Mouse (Mus musculus): Measurements from ENCODE around the gene B4galnt3.

Gene B4galnt3

GRCm38 (mm10) chr6:120274181-120274580 lies 20.2 kb downstream of the B4galnt3 start:
- no peak for DNase-seq

GRCm38 (mm10) chr6:120264151-120264550 lies 30.2 kb downstream of the B4galnt3 start:
- no peak for DNase-seq

GRCm38 (mm10) chr6:120263608-120264007 lies 30.8 kb downstream of the B4galnt3 start:
- peak; percentile 51 to 58 for DNase-seq

DNA sequence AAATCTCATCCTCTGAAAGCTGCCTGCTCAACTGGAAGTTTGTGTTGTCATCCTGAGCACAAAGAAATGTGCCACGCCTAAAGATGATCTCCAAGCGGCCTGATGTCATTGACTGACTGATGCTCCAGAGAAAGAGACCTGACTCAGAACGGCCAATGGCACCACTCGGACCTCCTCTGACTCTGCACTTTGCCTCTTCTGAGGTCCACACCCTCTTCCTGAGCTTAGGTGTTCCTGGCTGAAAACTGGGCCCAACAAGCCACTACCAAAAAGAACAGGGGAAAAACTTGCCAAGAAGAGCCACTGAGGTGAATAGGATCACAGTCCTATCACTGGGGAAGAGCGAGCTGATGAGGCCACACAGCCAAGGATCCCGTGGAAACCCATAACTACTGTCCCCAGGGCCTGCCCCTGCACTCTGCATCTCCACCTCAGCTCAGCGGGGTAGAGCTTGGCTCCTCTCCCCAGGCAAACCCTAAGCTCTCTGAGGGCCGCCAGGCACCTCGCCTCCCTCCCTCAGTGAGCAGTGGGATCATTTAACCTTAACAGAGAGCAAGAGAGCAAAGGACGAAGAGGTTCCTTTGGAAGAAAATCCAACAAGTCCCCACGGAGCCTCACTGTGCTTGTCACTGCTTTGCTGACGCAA lies 31.4 kb downstream of the B4galnt3 start:
- DNase-seq, result peak; percentile 44 to 48

GRCm38 (mm10) chr6:120259481-120259880 lies 34.9 kb downstream of the B4galnt3 start:
- DNase-seq, result no peak

DNA sequence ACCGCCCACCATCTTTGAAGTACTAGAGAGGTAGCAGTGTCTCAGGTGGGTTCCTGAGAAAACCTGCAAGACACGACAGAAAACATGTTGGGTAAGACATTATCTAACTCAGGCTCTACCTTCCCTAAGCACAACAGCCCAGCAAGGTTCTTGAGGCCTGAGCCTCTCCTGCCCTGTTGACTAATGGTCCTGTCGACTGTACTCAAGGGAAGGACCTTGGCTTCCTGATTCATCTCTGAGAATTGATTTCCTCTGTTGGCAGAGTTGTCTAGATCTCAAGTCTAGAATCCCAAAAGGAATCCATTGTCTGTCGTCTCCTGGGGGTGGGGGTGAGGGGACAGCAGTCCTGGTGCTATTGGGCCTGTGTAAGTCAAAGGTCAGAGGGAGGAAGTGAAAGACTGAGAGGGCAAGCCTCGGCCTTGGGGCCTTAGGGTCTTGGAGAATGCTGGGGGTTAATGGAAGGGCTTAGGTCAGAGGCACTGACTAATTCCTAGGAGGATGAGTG lies 37.9 kb downstream of the B4galnt3 start:
- no peak for DNase-seq

GRCm38 (mm10) chr6:120255701-120256100 lies 38.7 kb downstream of the B4galnt3 start:
- DNase-seq, result peak in 1 of 2 experiments; percentile 23

- DNase-seq, result peak; percentile 36 to 41
Observed at GRCm38 (mm10) chr6:120255144-120255543, 39.2 kb downstream of the B4galnt3 start.

GRCm38 (mm10) chr6:120254640-120255039 lies 39.7 kb downstream of the B4galnt3 start:
- peak; percentile 72 to 77 for DNase-seq

DNA sequence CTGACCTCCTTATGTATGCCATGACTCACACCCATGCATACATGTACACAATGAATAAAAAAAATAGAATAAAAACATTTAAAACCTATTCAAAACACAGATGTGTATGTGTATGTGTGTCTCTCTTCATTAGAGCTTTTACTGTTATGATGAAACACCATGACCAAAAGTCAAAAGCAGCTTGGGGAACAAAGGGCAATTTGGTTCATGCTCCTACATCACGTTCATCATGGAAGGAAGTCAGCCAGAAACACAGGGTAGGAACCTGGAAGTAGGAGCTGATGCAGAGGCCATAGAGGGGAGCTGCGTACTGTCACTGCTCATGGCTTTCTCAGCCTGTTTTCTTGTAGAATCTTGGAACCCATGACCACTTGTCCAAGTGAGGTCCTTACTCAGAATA lies 41.6 kb downstream of the B4galnt3 start:
- DNase-seq, result no peak

GRCm38 (mm10) chr6:120251010-120251409 lies 43.3 kb downstream of the B4galnt3 start:
- DNase-seq, result peak; percentile 49 to 67

GRCm38 (mm10) chr6:120249831-120250230 lies 44.5 kb downstream of the B4galnt3 start:
- DNase-seq, result peak; percentile 64 to 67

GRCm38 (mm10) chr6:120246676-120247075 lies 47.7 kb downstream of the B4galnt3 start:
- no peak for DNase-seq

DNA sequence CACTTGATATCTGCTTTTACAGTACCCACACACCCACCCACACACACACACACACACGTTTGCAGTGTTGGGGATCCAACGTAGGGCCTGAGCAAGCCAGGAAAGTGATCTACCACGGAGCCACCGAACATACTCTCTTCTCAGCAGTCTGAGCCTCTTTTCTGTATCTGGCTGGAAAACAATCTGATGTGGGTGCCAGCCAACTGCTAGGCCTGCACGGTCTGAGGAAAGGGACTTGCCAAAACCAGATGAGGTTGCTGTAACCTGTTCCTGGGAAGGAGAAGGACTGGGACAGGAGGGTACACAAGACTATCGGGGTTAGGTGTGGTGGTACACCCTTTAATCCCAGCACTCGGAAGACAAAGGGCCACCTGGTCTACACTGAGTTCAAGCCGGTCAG lies 51.1 kb downstream of the B4galnt3 start:
- peak; percentile 35 to 44 for DNase-seq

- peak in 1 of 2 experiments; percentile 37 for DNase-seq
Observed at GRCm38 (mm10) chr6:120242530-120242929, 51.8 kb downstream of the B4galnt3 start.

DNA sequence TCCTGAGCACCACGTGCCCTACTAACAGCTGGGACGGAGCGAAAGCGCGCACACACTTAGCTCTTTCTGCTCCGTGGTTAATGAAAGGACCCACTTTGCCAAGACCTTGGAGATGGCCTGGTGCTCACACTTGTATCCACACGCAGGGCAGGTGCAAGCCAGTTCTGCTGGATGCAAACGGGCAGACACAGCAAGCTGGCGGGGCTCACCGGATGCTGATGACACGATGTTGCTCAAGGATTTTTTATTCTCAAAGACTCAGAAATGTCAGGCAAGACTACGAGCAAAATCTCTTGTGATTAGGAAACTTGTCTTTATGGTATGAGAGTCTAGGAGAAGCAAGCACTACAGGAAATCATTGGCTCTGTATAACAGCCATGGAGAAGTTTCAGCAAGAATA lies 52.9 kb downstream of the B4galnt3 start:
- no peak for DNase-seq

- DNase-seq, result peak; percentile 29 to 61
Observed at GRCm38 (mm10) chr6:120240461-120240860, 53.9 kb downstream of the B4galnt3 start.

DNA sequence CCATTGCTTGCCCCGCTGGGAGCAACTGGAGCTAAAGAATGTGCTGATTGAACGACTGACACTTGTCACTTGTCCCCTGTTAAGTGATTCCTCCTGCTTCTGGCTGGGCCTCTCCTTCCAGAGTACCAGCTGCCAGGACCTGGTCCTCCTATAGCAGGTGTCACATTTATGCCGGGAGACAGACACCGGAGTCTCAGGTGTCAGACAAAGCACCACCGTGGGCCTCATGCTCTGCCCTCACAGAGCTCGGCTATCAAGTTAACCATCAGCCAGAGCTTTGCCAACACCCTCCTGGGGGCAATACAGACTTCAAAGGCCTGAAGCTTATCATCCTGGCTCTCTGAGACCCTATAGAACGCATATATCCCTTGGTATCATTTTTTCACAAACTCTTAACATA lies 58.5 kb downstream of the B4galnt3 start:
- peak in 1 of 2 experiments; percentile 16 for DNase-seq

DNA sequence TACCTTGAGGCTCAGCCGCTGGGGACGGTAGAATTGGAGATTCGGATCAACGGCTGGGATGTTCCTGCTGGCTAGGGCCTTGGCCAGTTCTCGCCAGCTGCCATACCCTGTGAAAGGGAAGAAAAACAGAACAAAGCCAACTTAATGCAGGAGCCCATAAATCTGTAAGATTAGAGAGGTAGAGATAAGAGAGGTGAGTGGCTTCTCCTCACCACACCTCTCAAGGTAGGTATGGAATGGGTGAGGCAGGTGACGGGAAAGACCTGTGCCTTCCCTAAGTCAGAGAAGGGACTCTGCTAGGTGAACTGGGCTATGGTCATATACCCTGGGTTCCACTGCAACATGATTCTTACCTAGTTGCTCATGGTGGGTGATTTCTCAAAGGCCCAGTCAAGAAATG lies 61.5 kb downstream of the B4galnt3 start:
- no peak for DNase-seq

DNA sequence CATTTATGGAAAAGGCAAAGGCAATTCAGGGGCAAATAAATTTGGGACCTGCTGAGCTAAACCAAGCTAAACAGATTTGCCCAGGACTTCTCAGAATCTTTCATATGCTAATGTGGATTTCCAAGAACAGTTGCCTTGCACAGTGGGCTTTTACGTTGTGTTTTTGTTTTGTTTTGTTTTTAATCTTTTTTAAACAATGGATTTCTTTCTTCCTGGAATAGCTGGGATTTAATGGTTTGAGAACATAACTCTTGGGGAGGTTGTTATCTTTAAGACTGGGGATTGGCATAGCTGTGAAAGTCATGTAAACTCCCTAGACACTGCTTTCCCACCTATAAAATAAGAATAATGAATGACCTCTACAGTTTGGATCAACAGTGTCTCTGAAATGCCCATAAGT lies 63.9 kb downstream of the B4galnt3 start:
- no peak for DNase-seq

DNA sequence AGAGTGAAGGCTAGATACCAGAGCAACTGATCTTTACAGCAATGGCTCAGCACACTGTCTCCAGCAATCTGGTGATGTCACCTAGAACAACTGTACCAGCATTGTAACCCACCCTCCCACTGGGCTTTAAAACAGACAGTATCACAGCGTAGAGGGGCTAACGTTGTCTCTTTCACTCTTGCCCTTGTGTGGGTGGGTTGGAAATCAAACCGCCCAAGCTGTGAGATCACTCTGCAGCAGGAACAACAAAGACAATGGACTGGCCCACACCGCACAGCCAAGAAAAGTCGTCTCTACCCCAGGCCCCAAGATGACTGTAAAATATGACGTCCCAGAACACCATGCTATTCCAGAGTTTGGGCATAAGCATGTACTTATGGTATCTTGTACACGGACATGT lies 64.6 kb downstream of the B4galnt3 start:
- DNase-seq, result no peak

GRCm38 (mm10) chr6:120227068-120227467 lies 67.3 kb downstream of the B4galnt3 start:
- DNase-seq, result no peak

- no peak for DNase-seq
Observed at GRCm38 (mm10) chr6:120225355-120225754, 69.0 kb downstream of the B4galnt3 start.

- peak; percentile 79 to 91 for DNase-seq
Observed at GRCm38 (mm10) chr6:120222669-120223068, 71.7 kb downstream of the B4galnt3 start.

GRCm38 (mm10) chr6:120219281-120219680 lies 75.1 kb downstream of the B4galnt3 start:
- no peak for DNase-seq
